Mouse (Mus musculus): ENCODE results near the gene Tpbg.
"Not testable (repeated sequence)": the region's sequence is repeated elsewhere in the genome, so short reads cannot be mapped to it uniquely, and the experiment has no call there.

Tpbg gene

GRCm38 (mm10) chr9:85842351-85843011 lies at the start of gene Tpbg:
TSS of gene Tpbg (plus strand) at chr9:85842380.
- DNase-seq (ENCODE audit: low spot score in 2 of 2): no peak

- not testable (repeated sequence) for DNase-seq (ENCODE audit: low spot score in 2 of 2)
Measured at GRCm38 (mm10) chr9:85801986-85802385, 40.2 kb upstream of the Tpbg start.

GRCm38 (mm10) chr9:85802563-85802962 lies 39.6 kb upstream of the Tpbg start:
- no peak for DNase-seq (ENCODE audit: low spot score in 2 of 2)

- no peak for DNase-seq (ENCODE audit: low spot score in 2 of 2)
Measured at GRCm38 (mm10) chr9:85806411-85806810, 35.8 kb upstream of the Tpbg start.

- no peak for DNase-seq (ENCODE audit: low spot score in 2 of 2)
Measured at GRCm38 (mm10) chr9:85809246-85809645, 32.9 kb upstream of the Tpbg start.

GRCm38 (mm10) chr9:85820829-85821228 lies 21.4 kb upstream of the Tpbg start:
- no peak for DNase-seq (ENCODE audit: low spot score in 2 of 2)

- DNase-seq (ENCODE audit: low spot score in 2 of 2): no peak
Measured at GRCm38 (mm10) chr9:85835521-85836425, 6.4 kb upstream of the Tpbg start.

- DNase-seq (ENCODE audit: low spot score in 2 of 2): no peak
Measured at GRCm38 (mm10) chr9:85839626-85840025, 2.6 kb upstream of the Tpbg start.

GRCm38 (mm10) chr9:85841891-85842290 lies 289 bp upstream of the Tpbg start:
- DNase-seq (ENCODE audit: low spot score in 2 of 2): no peak

GRCm38 (mm10) chr9:85843031-85843890 lies 1.1 kb downstream of the Tpbg start:
- DNase-seq (ENCODE audit: low spot score in 2 of 2): no peak

- DNase-seq (ENCODE audit: low spot score in 2 of 2): no peak
Measured at GRCm38 (mm10) chr9:85843891-85844646, 1.9 kb downstream of the Tpbg start.

- DNase-seq (ENCODE audit: low spot score in 2 of 2): no peak
Measured at GRCm38 (mm10) chr9:85844647-85844983, 2.4 kb downstream of the Tpbg start.

GRCm38 (mm10) chr9:85846186-85846585 lies 4.0 kb downstream of the Tpbg start:
- DNase-seq (ENCODE audit: low spot score in 2 of 2): no peak

- DNase-seq (ENCODE audit: low spot score in 2 of 2): no peak
Measured at GRCm38 (mm10) chr9:85854780-85855179, 12.6 kb downstream of the Tpbg start.

GRCm38 (mm10) chr9:85856511-85856910 lies 14.3 kb downstream of the Tpbg start:
- DNase-seq (ENCODE audit: low spot score in 2 of 2): peak in 1 of 2 experiments; percentile 28

- DNase-seq (ENCODE audit: low spot score in 2 of 2): no peak
Measured at GRCm38 (mm10) chr9:85861065-85861464, 18.9 kb downstream of the Tpbg start.

- DNase-seq (ENCODE audit: low spot score in 2 of 2): no peak
Measured at GRCm38 (mm10) chr9:85862562-85862961, 20.4 kb downstream of the Tpbg start.

GRCm38 (mm10) chr9:85872908-85873307 lies 30.7 kb downstream of the Tpbg start:
- no peak for DNase-seq (ENCODE audit: low spot score in 2 of 2)

- no peak for DNase-seq (ENCODE audit: low spot score in 2 of 2)
Measured at GRCm38 (mm10) chr9:85893681-85894080, 51.5 kb downstream of the Tpbg start.
